Mouse (Mus musculus): ENCODE results near the gene Tex2.

DNA sequence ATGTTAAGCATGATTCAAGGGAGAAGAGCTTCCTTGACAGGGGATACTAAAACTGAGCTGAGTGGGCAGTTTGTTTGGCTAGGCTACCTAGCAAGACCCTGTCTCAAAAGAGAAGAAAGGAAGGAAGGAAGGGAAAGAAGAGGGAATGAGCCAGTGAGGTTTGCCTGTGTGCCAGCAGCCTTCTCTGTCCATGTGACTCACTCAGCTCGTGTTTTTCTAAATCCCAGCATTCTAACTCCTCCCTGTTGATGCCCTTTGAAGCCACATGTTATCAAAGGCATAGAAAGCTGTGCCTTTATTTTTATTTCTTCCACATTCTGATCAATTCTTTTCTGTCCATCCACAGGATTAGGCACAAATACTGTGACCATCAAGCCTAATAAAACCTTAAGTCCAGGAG lies 85.3 kb downstream of the Tex2 start:
- TF ChIP-seq CTCF (IDR thresholded peaks at IDR 0.05; ENCODE audit: borderline replicate concordance, insufficient read depth, low read depth, low read length), result no peak
- TF ChIP-seq POLR2A (IDR thresholded peaks at IDR 0.05; ENCODE audit: borderline replicate concordance, insufficient read depth, low read length), result no peak

All from cerebellum, adult 2 months (tissue).